Mouse (Mus musculus): ENCODE results near the gene Taf6. TPM values are rescaled to one million over a fixed set of nuclear protein-coding genes. Genes with fewer than 3 reads are reported as not detected.
A peak's percentile ranks its signal among the peaks of the same experiment; 100 is the strongest.

Gene Taf6
- total and polyA plus RNA-seq, 3 experiments, result 60.2 to 61.5 (median 60.9) TPM

DNA sequence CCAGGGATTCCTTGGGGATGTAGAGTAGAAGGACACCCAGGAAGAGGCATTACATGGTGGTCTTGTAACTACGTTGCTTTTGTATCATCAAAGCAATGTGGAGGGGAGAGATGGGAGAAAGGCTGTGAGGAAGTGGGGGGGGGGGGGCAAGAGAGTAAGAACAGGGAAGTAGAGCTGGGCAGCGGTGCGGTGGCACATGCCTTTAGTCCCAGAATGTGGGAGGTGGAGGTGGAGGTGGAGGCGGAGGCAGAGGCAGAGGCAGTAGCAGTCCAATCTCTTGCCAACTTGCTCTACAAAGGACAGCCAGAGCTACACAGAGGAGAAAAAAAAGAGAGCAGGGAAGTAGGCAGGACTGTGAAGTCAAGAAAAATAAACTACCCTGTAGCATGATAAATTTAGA lies 48.7 kb downstream of the Taf6 start:
- Histone ChIP-seq H3K27ac (ENCODE audit: insufficient read depth, low read depth) (no peak overlapping the region), H3K9ac (ENCODE audit: insufficient read depth, low read depth) (no peak overlapping the region), H3K36me3 (replicated peaks in 1 of 2; ENCODE audit: control insufficient read depth in 1 of 2, insufficient read depth in 1 of 2, low read length in 1 of 2) (peaks cover 8 to 36% of the 10 kb centered on the region in 2 experiments), H3K9me3 (replicated peaks; ENCODE audit: low read length) (no peaks in the 10 kb centered on the region), H3K79me2 (replicated peaks; ENCODE audit: control insufficient read depth, extremely low read depth, insufficient read depth, poor library complexity, severe bottlenecking) (no peaks in the 10 kb centered on the region), H3K27me3 (replicated peaks) (no peaks in the 10 kb centered on the region), H3K4me3 (replicated peaks in 1 of 3; ENCODE audit: low read depth in 2 of 3, low read length in 2 of 3, poor library complexity in 1 of 3) (no peak overlapping the region), H3K4me2 (ENCODE audit: insufficient read depth, low read depth, poor library complexity, severe bottlenecking) (no peak overlapping the region), H3K4me1 (ENCODE audit: control insufficient read depth in 1 of 2, insufficient read depth in 2 of 2) (no peaks in the 10 kb centered on the region; a peak in 2 of 4 replicates)
- DNase-seq (ENCODE audit: extremely low read depth), result no peak
- in situ Hi-C loops (cut with MboI; ENCODE audit: low pct_ligation_motif_present, low pct_unique_long_range_greater_than_20kb, low sequenced_read_pairs), result no loop called here
- TF ChIP-seq E2F4 (IDR thresholded peaks at IDR 0.05; ENCODE audit: insufficient replicate concordance, low read depth, low read length) (no peak), MEF2A (IDR thresholded peaks at IDR 0.05; ENCODE audit: borderline replicate concordance, low read depth, low read length) (no peak), SMC3 (IDR thresholded peaks at IDR 0.05; ENCODE audit: low read depth, low read length) (no peak), PAX5 (IDR thresholded peaks at IDR 0.05; ENCODE audit: low read length) (no peak)
- dilution Hi-C loops (cut with MboI; ENCODE audit: extremely low pct_ligation_motif_present, extremely low pct_unique_long_range_greater_than_20kb, low sequenced_read_pairs), result no loop called here

DNA sequence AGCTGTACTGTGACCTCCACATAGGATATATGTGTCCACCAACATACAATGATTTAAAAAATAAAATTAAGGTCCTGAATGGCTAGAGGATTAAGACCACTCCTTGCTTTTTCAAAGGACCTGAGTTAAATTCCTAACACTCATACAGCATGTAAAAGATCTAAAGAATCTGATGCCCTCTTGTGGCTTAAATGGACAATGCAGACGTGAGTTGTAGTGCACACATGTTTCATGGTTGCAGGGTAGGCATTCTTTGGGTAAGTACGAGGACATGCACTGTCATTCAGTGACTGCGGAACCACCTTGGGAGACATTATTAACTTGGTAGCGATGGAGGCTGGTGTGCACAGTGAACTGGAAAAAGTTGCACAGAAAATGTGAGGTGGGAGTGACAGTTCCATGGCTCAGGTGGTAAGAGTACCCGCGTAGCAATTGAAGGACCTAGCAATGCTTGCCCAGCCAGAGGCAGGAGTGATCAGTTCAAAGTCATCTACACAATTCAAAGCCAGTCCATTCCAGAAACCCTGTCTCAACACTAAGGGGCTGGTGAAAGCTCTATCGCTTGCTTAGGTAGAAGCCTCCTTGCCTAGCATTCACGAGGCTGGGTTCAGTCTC lies 49.2 kb downstream of the Taf6 start:
- no peaks in the 10 kb centered on the region for H3K79me2 ChIP-seq (replicated peaks; ENCODE audit: control insufficient read depth, extremely low read depth, insufficient read depth, poor library complexity, severe bottlenecking)
- in situ Hi-C loops (cut with MboI; ENCODE audit: low pct_ligation_motif_present, low pct_unique_long_range_greater_than_20kb, low sequenced_read_pairs) (no loop called here), dilution Hi-C loops (cut with MboI; ENCODE audit: extremely low pct_ligation_motif_present, extremely low pct_unique_long_range_greater_than_20kb, low sequenced_read_pairs) (no loop called here)
- H3K27me3 ChIP-seq (replicated peaks), result no peaks in the 10 kb centered on the region
- H3K4me2 ChIP-seq (ENCODE audit: insufficient read depth, low read depth, poor library complexity, severe bottlenecking), result no peak overlapping the region
- H3K27ac ChIP-seq (ENCODE audit: insufficient read depth, low read depth), result no peak overlapping the region
- no peak overlapping the region for H3K4me3 ChIP-seq (replicated peaks in 1 of 3; ENCODE audit: low read depth in 2 of 3, low read length in 2 of 3, poor library complexity in 1 of 3)
- no peaks in the 10 kb centered on the region for H3K9me3 ChIP-seq (replicated peaks; ENCODE audit: low read length)
- H3K36me3 ChIP-seq (replicated peaks in 1 of 2; ENCODE audit: control insufficient read depth in 1 of 2, insufficient read depth in 1 of 2, low read length in 1 of 2), result peaks cover 14 to 36% of the 10 kb centered on the region in 2 experiments
- H3K9ac ChIP-seq (ENCODE audit: insufficient read depth, low read depth), result no peak overlapping the region
- no peaks in the 10 kb centered on the region; a peak in 2 of 4 replicates for H3K4me1 ChIP-seq (ENCODE audit: control insufficient read depth in 1 of 2, insufficient read depth in 2 of 2)
- TF ChIP-seq SMC3 (IDR thresholded peaks at IDR 0.05; ENCODE audit: low read depth, low read length) (peak; percentile 39; the same call in 1 of the 2 replicates), JUN (IDR thresholded peaks at IDR 0.05; ENCODE audit: insufficient read depth, low read depth, low read length) (no peak), ZKSCAN1 (IDR thresholded peaks at IDR 0.05; ENCODE audit: borderline replicate concordance, low read depth, low read length) (no peak), MYC (IDR thresholded peaks at IDR 0.05; ENCODE audit: low read depth, low read length) (peak; percentile 62; the same call in 1 of the 2 replicates), CTCF (conservative IDR thresholded peaks at IDR 0.05 in 1 of 2, IDR thresholded peaks at IDR 0.05 in 1 of 2; ENCODE audit: low read depth in 2 of 2, low read length in 2 of 2) (peak; percentile 51 to 71), RAD21 (IDR thresholded peaks at IDR 0.05; ENCODE audit: low read depth, low read length) (peak; percentile 51), KAT2A (IDR thresholded peaks at IDR 0.05; ENCODE audit: insufficient replicate concordance, low read length) (no peak)
- DNase-seq (ENCODE audit: extremely low read depth), result peak; percentile 57

DNA sequence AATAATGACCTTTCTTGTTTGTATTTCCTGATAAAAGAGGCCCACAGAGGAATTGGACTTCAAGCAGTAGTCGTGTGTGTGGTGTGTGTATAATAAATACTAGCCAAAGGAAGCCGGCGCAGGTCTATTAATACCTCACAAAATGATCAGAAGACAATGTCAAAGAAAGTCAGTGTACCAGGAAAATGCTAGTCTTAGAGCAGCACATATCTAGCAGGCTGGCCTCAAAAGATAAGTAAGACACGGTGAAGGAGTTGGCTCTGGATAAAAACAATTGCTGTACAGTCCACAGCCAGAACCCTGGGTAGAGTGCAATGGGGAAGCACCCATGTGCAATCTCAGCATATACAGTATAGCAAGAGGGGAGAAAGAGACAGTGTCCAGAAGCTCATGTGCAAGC lies 50.0 kb downstream of the Taf6 start:
- no peaks in the 10 kb centered on the region for H3K9me3 ChIP-seq (replicated peaks; ENCODE audit: low read length)
- no peak for TF ChIP-seq JUN (IDR thresholded peaks at IDR 0.05; ENCODE audit: insufficient read depth, low read depth, low read length)
- TF ChIP-seq CHD1 (IDR thresholded peaks at IDR 0.05; ENCODE audit: low read depth, low read length), result no peak
- no peak for TF ChIP-seq ZC3H11A (IDR thresholded peaks at IDR 0.05; ENCODE audit: low read depth, low read length)
- no peak for TF ChIP-seq GABPA (IDR thresholded peaks at IDR 0.05; ENCODE audit: insufficient replicate concordance, low read depth, low read length)
- no peak for TF ChIP-seq MYC (IDR thresholded peaks at IDR 0.05; ENCODE audit: low read depth, low read length)
- no peak for TF ChIP-seq MAFK (IDR thresholded peaks at IDR 0.05; ENCODE audit: insufficient replicate concordance, low read length)
- no peak for TF ChIP-seq RCOR1 (conservative IDR thresholded peaks at IDR 0.05; ENCODE audit: low read depth, low read length)
- TF ChIP-seq UBTF (IDR thresholded peaks at IDR 0.05; ENCODE audit: low read depth, low read length), result no peak
- TF ChIP-seq CTCF (conservative IDR thresholded peaks at IDR 0.05 in 1 of 2, IDR thresholded peaks at IDR 0.05 in 1 of 2; ENCODE audit: low read depth in 2 of 2, low read length in 2 of 2), result no peak
- no peak for TF ChIP-seq RAD21 (IDR thresholded peaks at IDR 0.05; ENCODE audit: low read depth, low read length)
- no peak for TF ChIP-seq CHD2 (IDR thresholded peaks at IDR 0.05; ENCODE audit: low read length)
- no peak for TF ChIP-seq POLR2A (IDR thresholded peaks at IDR 0.05; ENCODE audit: low read depth, low read length)
- TF ChIP-seq POLR2AphosphoS2 (IDR thresholded peaks at IDR 0.05; ENCODE audit: low read depth, low read length), result no peak
- TF ChIP-seq ZKSCAN1 (IDR thresholded peaks at IDR 0.05; ENCODE audit: borderline replicate concordance, low read depth, low read length), result no peak
- no peak for TF ChIP-seq USF2 (conservative IDR thresholded peaks at IDR 0.05; ENCODE audit: low read depth, low read length)
- TF ChIP-seq EP300 (IDR thresholded peaks at IDR 0.05; ENCODE audit: low read length), result no peak
- no peak for TF ChIP-seq ETS1 (conservative IDR thresholded peaks at IDR 0.05; ENCODE audit: low read depth, low read length)
- no peak overlapping the region for H3K27ac ChIP-seq (ENCODE audit: insufficient read depth, low read depth)
- peaks cover 20 to 39% of the 10 kb centered on the region in 2 experiments for H3K36me3 ChIP-seq (replicated peaks in 1 of 2; ENCODE audit: control insufficient read depth in 1 of 2, insufficient read depth in 1 of 2, low read length in 1 of 2)
- H3K4me2 ChIP-seq (ENCODE audit: insufficient read depth, low read depth, poor library complexity, severe bottlenecking), result no peak overlapping the region
- DNase-seq (ENCODE audit: extremely low read depth), result no peak
- H3K27me3 ChIP-seq (replicated peaks), result no peaks in the 10 kb centered on the region
- in situ Hi-C loops (cut with MboI; ENCODE audit: low pct_ligation_motif_present, low pct_unique_long_range_greater_than_20kb, low sequenced_read_pairs) (no loop called here), dilution Hi-C loops (cut with MboI; ENCODE audit: extremely low pct_ligation_motif_present, extremely low pct_unique_long_range_greater_than_20kb, low sequenced_read_pairs) (no loop called here)
- H3K9ac ChIP-seq (ENCODE audit: insufficient read depth, low read depth), result no peak overlapping the region
- H3K79me2 ChIP-seq (replicated peaks; ENCODE audit: control insufficient read depth, extremely low read depth, insufficient read depth, poor library complexity, severe bottlenecking), result no peaks in the 10 kb centered on the region
- H3K4me1 ChIP-seq (ENCODE audit: control insufficient read depth in 1 of 2, insufficient read depth in 2 of 2), result no peaks in the 10 kb centered on the region; a peak in 2 of 4 replicates
- no peak overlapping the region for H3K4me3 ChIP-seq (replicated peaks in 1 of 3; ENCODE audit: low read depth in 2 of 3, low read length in 2 of 3, poor library complexity in 1 of 3)
